Comparison of ENCODE assay signal across 8 mouse cellular contexts in the genomic region with DNA sequence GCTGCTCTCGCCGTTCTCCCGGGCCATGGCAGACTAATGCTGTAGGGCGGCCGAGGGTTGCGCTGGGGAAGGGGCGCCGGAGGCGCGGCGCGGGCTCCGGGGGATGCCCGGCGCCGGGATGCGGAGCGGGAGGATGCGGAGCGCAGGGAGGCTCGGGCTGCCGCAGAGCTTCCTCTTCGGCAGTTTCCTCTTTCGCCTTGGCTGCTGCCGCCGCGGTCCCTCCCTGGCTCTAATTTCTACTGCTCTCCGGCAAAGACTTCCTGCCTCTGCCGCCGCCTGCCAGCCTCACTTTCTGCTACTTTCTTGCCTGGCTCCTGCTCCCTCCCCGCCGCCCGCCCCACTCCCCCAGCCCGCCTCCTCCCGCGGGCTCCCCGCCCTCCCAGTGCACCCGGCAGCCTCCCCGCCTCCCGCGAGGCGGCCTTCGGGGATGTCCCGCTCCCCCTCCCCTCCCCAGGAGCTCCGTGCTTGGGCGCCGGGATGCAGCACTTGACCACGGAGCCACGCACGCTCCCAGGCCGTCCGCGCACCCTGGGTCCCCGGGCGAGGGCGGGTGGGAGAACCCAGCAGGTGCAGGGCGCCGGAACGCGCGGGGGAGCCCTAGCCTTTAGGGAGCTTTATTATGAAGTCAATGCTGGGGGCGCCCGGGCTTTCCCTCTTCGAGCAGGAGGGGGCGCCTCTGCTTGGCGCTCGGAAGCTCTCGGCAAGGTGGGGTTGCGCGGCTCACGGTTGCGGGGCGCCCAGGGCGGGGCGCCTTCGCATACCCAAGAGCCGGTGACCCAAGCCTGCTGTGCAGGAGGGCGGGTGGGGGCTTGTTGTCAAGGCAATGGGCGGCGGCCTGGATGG. TPM values are rescaled to one million over a fixed set of nuclear protein-coding genes. Genes with fewer than 3 reads are reported as not detected.
DNase-seq lines count a peak whose midpoint lies in the region; ATAC-seq and TF ChIP-seq lines count a peak whose summit lies in the region.

A gene (minus strand): TSS at position 305 of the 843 bp plus-strand sequence.

- peak; percentile 94 for DNase-seq in ES-CJ7 (ENCODE audit: low read depth, low spot score)
- peak; percentile 79 for DNase-seq in cerebellum, adult 11 months
- peak; percentile 89 for DNase-seq in forebrain, postnatal 0 days
- peak; percentile 65 for DNase-seq in heart, postnatal 4 days
- DNase-seq in layer of hippocampus, adult 9-10 months (ENCODE audit: low spot score), result peak; percentile 83
- DNase-seq in thymus, adult 18-20 months, result peak; percentile 85 to 87

- H3K9me3 ChIP-seq in forebrain, postnatal 0 days (ENCODE audit: low read length), result no peaks in the 10 kb centered on the region
- no peaks in the 10 kb centered on the region for H3K9me3 ChIP-seq in lung, embryonic 15.5 days

- peak within 1 kb of the TSS; percentile 68 for H3K9ac ChIP-seq in forebrain, postnatal 0 days
- peak within 1 kb of the TSS; percentile 23 for H3K9ac ChIP-seq in lung, embryonic 15.5 days

- ATAC-seq in forebrain, postnatal 0 days, result peak; percentile 93
- peak; percentile 70 for ATAC-seq in lung, embryonic 15.5 days (ENCODE audit: borderline replicate concordance, extremely low read depth, low FRiP score, low TSS enrichment)

- WGBS in forebrain, postnatal 0 days, result 2% methylated on average over 73 of the region's 80 CpGs
- whole genome bisulfite sequencing in lung, embryonic 15.5 days, result 1% methylated on average over 77 of the region's 80 CpGs
- WGBS in olfactory bulb, adult 2 months, result under 1% methylated on average over 79 of the region's 80 CpGs

- TF ChIP-seq POLR2A in olfactory bulb, adult 2 months (IDR thresholded peaks at IDR 0.05; ENCODE audit: insufficient read depth, low read depth, low read length), result peak; percentile 30; the same call in 1 of the 2 replicates

- H3K36me3 ChIP-seq in forebrain, postnatal 0 days (ENCODE audit: insufficient read depth), result no peaks in the 10 kb centered on the region
- no peaks in the 10 kb centered on the region for H3K36me3 ChIP-seq in lung, embryonic 15.5 days

- TF ChIP-seq CTCF in forebrain, postnatal 0 days (IDR thresholded peaks at IDR 0.05; ENCODE audit: low read depth), result peak; percentile 72
- TF ChIP-seq CTCF in olfactory bulb, adult 2 months (IDR thresholded peaks at IDR 0.05; ENCODE audit: insufficient read depth, low read depth, low read length), result peak; percentile 68

- H3K4me3 ChIP-seq in forebrain, postnatal 0 days (ENCODE audit: low read depth, low read length), result peak within 1 kb of the TSS; percentile 82
- H3K4me3 ChIP-seq in lung, embryonic 15.5 days, result peak within 1 kb of the TSS; percentile 59
- H3K4me3 ChIP-seq in olfactory bulb, adult 2 months (ENCODE audit: insufficient read depth, low read depth, low read length), result peak within 1 kb of the TSS; percentile 73

- peak within 1 kb of the TSS; percentile 91 for H3K4me2 ChIP-seq in forebrain, postnatal 0 days (ENCODE audit: low read depth)
- peak within 1 kb of the TSS; percentile 99 for H3K4me2 ChIP-seq in lung, embryonic 15.5 days

- no peaks in the 10 kb centered on the region for H3K27me3 ChIP-seq in forebrain, postnatal 0 days (ENCODE audit: insufficient read depth, low read length)
- H3K27me3 ChIP-seq in lung, embryonic 15.5 days, result peaks cover 33% of the 10 kb centered on the region

- peak within 1 kb of the TSS; percentile 88 for H3K27ac ChIP-seq in forebrain, postnatal 0 days (ENCODE audit: low read depth, low read length)
- no peak within 1 kb of the TSS for H3K27ac ChIP-seq in lung, embryonic 15.5 days
- H3K27ac ChIP-seq in olfactory bulb, adult 2 months (ENCODE audit: insufficient read depth, low read depth, low read length), result peak within 1 kb of the TSS; percentile 60

- H3K4me1 ChIP-seq in forebrain, postnatal 0 days (ENCODE audit: insufficient read depth), result no peaks in the 10 kb centered on the region
- H3K4me1 ChIP-seq in lung, embryonic 15.5 days, result peaks cover 20% of the 10 kb centered on the region
- H3K4me1 ChIP-seq in olfactory bulb, adult 2 months (ENCODE audit: control insufficient read depth, insufficient read depth, low read length), result peaks cover 18% of the 10 kb centered on the region

RNA-seq across cellular contexts. Expression of the gene that starts here (rescaled TPM):
- 22.5 and 29.0 TPM in 2 replicates for total RNA-seq in forebrain, postnatal 0 days (2014; rRNA removed)
- 7.4 and 10.5 TPM in 2 replicates for polyA plus RNA-seq in forebrain, postnatal 0 days (2015; fragmentation: Nextera tagmentation; extraction: Ambion mirVana)
- 10 to 100 TPM; 12.6 to 15.2 TPM for total RNA-seq in heart, postnatal 4 days (2021)
- polyA plus RNA-seq in lung, embryonic 15.5 days (2015; fragmentation: Nextera tagmentation; extraction: Ambion mirVana), result 1.6 and 2.5 TPM in 2 replicates
- polyA plus RNA-seq in olfactory bulb, adult 2 months (2012; ENCODE audit: insufficient read depth, insufficient read length, low replicate concordance, missing spikeins), result 58.0 TPM in 1 of 2 replicates, not detected in the other
